Mouse (Mus musculus) large intestine, adult 2 months (tissue): ENCODE data around the gene Hist1h2bk. TPM values are rescaled to one million over a fixed set of nuclear protein-coding genes. Genes with fewer than 3 reads are reported as not detected.

Experiments used
- DNase-seq: peaks from one replicate; pipeline ENCODE4 v3.0.0-alpha.2; 2012; ENCODE audit warnings: low read depth, low spot score
- WGBS: fragments of 180-500 bp; shearing (Covaris S2); methylation state at CpG from one replicate; pipeline ENCODE4 v1.1.7; 2018; 5-methylcytosine and 5-hydroxymethylcytosine counted together
- polyA plus RNA-seq: library from polyadenylated mRNA; depleted of rRNA; stranded (reverse); fragments of >200 nt; gene quantifications from 2 replicates; pipeline ENCODE4 v1.2.3, GENCODE M21; 2012

Hist1h2bk gene
- polyA plus RNA-seq, 1 experiment: 29.1 TPM

DNA sequence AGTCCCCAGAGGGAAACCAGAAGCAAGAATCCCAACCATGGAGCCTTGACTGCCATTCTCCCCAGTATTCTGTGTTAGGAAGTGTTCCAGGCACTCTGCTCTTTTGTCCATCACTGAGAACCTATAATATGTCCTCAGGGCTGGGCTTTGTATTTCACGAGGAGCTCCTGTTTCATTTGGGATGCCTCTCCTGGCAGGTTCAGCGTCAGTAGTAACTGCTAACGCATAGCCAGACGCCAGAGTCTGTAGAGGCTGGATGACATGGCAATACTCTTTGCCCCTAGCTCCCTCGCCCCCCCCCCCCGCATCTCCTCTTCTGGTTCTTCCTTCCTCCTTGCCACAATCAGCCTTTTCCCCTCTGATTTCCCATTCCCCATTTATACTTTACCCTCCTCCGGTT lies 26.0 kb upstream of the Hist1h2bk start, which contains the start of gene Prss16:
Gene Prss16 (minus strand): TSS at position 101 of the 400 bp plus-strand sequence.
- DNase-seq: no peak
- WGBS: 48% methylated on average over 7 of the region's 7 CpGs

DNA sequence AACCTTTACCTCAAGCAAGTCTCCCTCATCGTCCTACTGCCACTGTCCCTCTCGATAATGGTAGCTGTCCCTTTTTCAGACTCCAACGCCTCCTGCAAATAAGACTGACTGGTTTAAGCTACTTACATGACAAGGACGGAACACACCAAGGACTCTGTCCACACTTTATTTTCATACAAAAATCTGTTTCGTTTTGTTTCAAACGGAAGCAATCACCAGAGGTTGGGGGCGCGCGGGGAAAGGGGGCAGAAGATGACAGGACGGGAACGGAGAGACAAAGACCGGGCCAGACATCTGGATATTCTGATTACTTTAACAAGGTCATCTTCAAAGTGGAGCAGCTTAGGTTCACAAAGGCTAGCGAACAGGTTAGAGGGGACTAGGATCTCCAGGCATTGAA lies 22.0 kb upstream of the Hist1h2bk start:
- WGBS: 28% methylated on average over 13 of the region's 13 CpGs
- DNase-seq: no peak

DNA sequence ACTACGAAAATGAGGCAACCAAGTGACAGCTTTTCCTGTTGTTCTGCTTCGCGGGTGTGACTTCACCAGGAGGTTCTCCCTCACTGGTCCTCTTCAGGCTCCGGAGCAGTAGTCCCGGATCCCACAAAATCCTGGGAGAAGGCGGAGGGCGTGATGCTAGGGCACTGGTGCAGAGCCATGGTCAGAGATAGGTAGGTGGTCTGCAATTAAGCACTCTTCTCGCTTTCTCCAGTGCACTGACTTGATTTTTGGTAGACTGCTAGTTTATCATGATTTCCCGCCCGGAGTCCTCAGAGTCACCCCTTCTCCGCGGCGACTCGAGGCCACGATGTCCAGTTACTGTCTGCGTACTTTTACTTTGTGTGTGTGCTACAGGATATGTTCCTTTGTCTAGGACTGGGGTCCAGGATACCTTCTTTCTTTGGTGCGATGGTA lies 21.2 kb upstream of the Hist1h2bk start:
- DNase-seq: no peak
- WGBS: 15% methylated on average over 17 of the region's 17 CpGs

DNA sequence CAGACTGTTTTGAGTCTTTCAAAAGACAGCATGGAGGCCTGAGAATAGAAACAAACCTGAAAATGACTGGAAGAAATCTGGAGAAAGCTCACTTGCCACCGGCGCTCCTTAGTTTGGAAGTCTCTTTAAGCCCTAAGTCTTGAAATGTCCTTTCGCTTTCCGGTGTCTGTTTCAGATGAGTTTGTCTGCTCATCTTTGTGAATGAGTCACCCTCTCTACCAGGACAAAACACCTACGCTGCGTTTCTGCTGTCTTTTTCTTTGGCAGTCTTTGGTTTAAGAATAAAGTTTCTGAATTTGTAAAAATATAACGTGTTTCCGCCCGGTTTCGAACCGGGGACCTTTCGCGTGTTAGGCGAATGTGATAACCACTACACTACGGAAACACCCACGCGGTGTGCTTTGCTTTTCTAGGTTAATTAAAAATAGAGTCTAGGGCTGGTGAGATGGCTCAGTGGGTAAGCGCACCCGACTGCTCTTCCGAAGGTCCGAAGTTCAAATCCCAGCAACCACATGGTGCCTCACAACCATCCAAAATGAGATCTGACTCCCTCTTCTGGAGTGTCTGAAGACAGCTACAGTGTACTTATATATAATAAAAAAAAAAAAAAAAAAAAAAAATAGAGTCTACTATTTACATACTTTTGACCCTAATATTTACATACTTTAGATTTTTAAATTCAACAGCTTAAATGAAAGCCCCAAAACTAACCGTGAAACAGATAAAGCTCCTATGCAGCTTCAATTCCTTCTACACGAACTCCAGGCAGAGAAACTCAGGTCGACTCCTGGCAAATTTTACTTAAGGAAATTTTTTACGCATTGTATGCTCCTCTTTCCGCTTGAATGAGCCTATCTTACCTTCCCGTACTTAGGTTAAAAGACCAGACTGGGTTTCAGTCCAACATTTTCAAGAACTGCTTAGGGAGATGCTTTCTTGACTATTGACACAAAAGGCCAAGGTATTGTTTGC lies 19.9 kb upstream of the Hist1h2bk start:
- no peak for DNase-seq
- 17% methylated on average over 27 of the region's 27 CpGs for WGBS

DNA sequence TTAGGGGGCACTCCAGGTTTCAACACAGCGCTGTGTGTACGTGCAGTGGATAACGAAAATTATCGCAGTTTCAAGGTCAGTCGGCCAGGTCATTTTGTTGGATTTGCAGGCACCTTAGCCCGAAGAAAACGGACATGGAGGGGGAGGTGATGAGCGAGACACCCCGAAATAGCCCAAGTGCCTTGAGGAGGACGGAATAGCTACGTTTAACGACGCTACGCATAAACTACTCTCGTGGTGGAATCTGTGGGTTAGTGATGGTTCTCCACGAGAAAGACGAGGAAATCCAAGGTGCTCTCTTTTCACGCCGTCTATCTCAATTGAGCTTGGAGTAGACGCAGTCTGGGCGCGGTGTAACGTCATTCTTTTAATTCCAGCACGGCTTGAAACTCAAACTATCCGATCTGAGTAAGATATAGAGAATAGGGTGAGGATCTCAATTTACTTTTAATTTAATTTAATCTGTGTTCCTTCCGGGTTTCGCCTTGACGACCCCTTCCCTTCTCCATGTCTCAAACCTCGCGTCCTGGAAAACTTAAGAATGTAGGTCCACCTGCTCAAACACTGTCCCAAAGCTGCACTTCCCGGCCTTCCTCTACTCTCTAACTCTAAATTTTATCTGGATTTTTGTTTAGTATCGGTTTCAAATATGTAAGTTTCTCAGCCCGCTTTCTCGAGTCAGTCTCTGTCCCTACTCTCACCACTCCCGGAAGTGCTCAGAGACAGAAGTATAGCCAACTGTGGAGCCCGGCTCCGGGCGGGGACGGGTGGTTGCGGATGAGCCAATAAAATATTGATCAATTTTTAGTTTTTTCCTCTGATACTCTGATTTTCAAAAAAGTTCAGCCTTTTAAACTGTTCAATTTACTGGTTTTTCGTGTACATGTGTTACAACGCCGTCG lies 15.5 kb upstream of the Hist1h2bk start:
- DNase-seq: no peak
- WGBS: 3% methylated on average over 44 of the region's 44 CpGs

DNA sequence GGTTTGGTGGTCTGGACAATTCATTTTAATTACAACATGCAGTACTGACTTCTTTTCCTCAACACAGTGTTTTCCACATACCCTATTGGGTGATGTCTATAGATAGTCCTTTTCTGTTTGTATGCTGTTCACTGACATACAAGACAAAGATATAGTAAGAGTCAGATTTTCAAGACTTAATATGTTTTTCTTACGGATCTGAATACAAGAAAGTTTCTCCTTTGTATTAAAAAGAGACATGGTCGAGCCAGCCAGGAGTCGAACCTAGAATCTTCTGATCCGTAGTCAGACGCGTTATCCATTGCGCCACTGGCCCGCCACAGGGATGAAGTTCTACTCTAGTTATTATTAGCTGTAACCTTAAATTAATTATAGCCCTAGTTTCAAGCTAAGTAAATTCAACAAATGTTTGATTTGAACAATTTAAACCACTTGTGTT lies 14.8 kb upstream of the Hist1h2bk start:
- 2% methylated on average over 8 of the region's 8 CpGs for WGBS
- no peak for DNase-seq

DNA sequence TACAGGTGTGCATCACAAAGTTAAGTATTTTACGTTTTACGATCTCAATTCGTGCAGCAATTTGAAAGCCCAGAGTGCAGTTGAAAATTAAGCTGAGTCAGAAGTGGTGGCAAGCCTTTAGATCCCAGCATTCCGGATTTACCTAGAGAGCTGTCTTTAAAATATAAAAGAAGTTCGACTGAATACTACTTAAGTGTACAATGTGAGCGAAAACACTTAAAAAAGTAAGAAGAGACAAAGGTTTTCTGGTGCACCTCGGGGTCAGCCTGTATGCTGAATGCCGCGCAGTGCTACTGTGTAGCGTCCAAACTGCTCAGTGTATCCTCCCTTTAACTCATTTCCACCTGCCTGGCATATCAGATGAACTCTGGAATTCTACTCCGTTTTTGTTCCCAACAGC lies 14.1 kb upstream of the Hist1h2bk start:
- WGBS: 2% methylated on average over 11 of the region's 11 CpGs
- DNase-seq: no peak

DNA sequence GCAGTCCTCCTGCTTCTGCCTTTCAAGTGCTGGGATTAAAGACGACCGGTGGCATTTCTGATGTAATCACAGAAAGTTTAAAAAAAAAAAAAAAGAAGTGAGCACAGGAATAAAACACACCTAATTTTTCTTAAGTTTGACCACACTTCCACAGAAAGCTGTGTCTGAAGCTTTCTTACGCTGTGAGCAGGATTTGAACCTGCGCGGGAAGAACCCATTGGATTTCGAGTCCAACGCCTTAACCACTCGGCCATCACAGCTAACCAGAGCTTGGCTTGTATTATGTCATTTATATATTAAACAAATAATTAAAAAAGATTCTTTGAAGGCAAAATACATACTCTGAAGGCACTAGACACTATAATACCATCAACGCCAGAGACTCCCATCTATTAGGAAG lies 13.4 kb upstream of the Hist1h2bk start:
- DNase-seq: no peak
- 5% methylated on average over 9 of the region's 9 CpGs for WGBS

DNA sequence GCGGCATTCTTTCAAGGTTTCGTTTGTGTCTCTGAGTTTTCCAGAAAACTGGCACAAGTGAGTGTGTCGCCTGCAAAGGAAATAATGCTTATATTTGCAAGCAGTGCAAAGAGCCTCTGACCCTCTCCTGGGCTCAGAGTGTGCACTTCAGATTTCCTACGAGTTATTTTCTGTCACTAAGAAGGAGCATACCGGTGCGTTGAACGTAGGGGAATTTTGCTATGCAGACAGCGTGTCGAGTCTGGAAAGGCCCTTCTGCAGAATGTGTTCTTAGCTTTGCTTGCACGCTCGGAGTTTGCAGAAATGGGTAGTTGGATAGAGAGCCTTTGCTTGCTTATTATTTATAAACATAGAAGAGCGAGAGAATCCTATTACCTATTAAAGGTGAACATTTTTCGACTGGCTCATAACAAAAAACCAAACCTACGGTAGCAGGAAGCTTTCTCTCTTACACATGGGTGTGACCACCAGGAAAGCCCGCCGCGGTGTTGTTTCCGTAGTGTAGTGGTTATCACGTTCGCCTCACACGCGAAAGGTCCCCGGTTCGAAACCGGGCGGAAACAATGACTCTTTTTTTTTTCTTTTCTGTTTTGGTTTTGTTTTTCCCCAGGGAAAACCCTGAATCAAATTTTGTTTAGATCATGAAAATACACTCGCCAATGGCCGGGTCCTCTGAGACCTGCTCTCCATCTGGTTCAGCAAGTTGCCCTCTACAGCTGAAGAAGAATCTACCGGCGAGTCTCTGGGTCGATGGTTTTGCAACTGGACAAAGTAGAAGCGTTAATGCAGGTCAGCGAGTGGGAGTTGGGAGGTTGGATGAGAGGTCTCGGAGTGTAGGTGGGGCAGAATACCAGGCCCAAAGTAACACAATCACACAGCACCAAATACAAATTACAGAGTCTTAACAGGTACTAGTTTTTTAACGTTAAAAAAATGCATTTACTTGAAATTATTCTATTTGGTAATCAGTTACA lies 9.3 kb upstream of the Hist1h2bk start:
- WGBS: 4% methylated on average over 35 of the region's 35 CpGs
- DNase-seq: no peak

DNA sequence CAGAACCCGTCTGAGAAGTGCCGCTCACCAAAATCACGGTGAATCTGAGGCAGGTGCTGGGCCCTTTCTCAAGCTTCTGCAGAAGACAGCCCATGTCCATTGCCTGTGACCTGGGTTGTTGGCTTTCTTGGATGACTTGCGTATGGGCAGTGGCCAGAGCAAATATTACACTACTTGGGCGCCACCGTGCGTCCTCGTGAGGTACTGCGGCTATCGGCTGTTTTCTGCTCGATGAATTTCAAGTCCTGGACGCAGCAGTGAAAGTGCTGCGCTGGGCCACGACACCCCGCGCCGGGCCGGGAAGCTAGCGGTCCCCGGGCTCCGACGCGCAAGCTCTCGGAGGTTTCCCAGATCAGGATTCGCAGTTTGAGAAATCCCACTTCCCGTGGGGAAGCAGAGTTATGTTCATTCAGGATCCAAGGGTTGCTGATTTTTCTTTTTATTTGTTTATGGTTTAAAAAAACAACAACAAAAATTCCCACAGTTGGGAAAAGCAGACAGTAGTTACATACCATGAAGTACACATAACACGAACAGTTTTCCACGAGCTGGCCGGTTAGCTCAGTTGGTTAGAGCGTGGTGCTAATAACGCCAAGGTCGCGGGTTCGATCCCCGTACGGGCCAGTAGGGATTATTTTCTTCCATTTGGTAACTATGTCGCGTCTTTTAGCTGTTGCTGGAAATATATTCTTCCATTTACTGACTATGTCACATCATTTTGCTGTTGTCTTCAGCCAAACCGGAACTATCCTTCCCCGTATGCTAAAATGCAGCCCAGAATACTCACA lies 6.8 kb upstream of the Hist1h2bk start:
- WGBS: 3% methylated on average over 40 of the region's 40 CpGs
- DNase-seq: no peak

DNA sequence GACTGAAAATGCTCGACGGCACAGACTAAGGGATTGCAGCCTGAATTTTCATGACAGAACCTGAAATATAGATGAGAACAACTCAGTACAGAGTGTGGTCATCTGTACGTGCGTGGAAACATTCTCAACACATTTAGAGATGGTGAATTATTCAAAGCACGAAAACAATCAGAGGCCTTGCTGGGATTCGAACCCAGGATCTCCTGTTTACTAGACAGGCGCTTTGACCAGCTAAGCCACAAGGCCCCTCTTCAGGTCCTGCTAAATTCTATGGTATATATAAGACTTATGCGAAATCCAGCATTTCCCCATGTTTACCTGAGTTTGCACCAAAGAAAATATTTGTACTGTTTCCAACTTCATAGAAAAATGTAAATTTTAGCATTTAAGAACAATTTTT lies 5.7 kb upstream of the Hist1h2bk start:
- DNase-seq: no peak
- WGBS: 65% methylated on average over 8 of the region's 8 CpGs

DNA sequence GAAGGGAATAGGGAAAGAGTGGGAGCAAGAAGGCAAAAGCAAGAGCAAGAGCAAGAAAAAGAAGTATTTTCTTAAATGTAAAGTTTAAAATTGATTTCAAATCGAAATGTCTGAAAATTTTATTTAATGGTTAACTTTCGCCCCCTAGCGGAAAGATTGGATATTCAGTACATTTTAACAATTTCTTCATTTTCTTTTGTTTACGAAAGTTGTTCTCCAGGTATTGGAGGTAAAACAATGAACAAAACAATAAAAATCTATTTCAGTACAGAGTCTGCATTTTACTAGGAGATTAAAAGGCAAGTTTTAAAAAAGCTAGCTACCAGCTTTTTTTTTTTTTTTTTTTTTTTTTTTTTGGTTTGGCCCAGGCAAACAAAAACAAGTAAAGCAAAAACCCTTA lies 5.2 kb upstream of the Hist1h2bk start:
- no peak for DNase-seq
- 4% methylated on average over 4 of the region's 4 CpGs for WGBS

DNA sequence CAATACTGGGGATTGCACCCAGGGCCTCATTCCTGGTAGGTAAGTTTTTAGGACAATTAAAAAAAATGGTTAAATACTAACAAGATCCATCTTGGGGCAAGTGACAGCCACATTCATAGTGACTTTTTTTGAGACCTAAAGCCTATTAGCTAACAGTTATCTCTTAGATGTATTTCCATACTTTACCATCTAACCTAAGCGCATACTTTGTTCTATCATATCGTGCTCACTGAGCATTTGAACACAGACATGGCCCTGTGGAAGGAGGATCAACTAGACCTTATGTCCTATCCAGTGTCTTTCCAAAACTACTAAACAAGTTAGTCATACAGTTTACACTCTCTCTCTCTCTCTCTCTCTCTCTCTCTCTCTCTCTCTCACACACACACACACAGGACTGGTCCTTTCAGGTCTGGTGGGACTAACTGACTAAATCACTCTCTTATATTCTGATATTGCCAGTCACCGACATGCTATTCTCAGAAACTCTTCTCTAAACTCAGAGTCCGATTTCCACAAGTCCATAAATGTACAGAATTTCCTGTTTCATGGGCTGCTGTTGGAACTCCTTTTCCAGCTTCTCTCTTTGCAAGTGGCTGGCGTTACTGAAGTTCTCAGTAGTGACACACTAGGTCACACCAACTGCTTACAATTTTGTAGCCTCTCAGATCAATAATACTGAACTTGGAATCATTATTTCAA lies 1.8 kb upstream of the Hist1h2bk start:
- 28% methylated on average over 5 of the region's 5 CpGs for WGBS
- no peak for DNase-seq

DNA sequence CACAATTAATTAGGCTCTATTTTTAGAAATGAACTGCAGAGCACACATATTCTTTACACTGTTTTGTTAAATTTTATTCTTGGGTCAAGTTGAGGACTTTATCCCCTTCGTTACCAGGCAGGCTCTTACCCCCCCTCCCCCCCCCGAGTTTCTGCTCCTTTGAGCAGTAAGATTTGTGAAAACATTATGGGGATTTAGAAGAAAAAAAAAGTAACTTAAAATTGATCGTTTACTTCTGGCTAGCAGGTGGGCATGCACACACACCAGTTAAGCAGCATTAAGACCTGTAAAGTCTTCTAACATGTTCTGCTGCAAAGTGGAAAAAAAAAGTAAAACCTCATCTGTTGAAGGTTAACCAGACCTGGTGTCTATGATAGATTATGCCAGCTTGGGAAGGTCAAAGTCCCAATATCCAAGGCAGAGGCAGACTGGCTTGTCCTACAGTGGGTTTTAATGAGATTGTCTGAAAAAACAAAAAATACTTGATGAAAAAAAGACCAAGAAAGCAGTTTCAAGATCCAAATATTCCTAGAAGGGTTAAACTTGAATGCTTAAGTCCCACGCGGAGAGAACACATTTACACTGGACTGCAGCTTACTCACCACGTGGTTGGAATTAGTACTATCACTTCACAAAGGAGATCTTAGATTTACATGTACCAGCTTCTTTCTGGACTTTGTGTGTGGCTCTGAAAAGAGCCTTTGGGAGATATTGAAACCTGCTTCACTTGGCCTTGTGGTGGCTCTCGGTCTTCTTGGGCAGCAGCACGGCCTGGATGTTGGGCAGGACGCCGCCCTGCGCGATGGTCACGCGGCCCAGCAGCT lies 1.0 kb upstream of the Hist1h2bk start:
- DNase-seq: no peak
- 2% methylated on average over 14 of the region's 14 CpGs for WGBS

DNA sequence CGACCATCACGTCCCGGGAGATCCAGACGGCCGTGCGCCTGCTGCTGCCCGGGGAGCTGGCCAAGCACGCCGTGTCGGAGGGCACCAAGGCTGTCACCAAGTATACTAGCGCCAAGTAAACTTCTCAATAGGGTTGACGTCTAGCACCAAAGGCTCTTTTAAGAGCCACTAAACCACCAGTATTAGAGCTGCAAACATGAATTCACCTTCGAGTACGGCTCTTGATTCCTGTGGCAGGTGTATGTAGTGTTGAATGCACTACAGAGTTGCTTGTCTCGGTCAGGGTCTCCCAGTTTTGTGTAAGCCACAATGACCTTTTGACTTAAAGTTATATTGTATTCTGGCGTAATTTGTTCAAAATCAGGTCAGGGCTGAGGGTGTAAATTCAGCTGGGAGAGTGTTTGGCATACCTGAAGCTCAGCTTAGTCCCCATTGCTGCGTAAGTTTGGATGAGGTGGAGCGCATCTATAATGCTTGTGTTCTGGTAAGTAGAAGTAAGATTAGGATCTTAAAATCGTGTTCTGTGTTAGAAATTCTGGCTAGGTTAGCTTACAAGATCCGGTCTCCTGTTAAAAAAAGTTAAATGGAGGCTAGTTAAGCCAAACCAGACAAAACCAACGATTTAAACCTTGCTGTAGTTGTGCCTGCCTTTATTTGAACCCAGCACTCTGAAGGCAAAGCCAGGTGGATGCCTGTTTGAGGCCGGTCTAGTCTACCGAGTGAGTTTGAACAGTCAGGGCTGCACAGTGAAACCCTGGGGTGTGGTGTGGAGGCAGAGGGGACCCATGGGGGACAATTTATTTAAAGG lies 683 bp downstream of the Hist1h2bk start:
- 4% methylated on average over 23 of the region's 23 CpGs for WGBS

DNA sequence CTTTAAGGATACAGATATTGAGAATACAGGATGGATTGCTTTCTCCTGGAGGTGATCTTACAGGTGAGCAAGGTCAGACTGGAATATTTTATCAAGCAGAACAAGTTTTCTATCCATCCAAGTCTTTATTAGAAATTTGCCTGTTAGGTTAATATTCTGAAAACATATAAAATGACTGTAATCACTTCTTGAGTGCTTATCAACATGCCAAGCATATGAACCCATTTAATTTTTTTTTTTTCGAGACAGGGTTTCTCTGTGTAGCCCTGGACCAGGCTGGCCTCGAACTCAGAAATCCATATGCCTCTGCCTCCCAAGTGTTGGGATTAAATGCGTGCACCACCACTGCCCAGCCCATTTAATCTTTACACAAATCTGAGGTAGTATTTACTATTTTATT lies 1.3 kb downstream of the Hist1h2bk start:
- DNase-seq: no peak
- WGBS: 60% methylated on average over 3 of the region's 3 CpGs

More for the DNA sequence above, 683 bp downstream of the Hist1h2bk start:
- DNase-seq: no peak
